Mouse (Mus musculus) layer of hippocampus, postnatal 10 days (tissue): ENCODE measurements at regions not wholly inside any gene's neighbourhood (a gene's known extent, or its start where the extent isn't known, plus 50 kb on each side); places are given as distances from the start of the nearest gene placed in this dataset.

Source experiments
- DNase-seq, 2 experiments: peaks; one replicate each; pipeline ENCODE4 v3.0.0; 2021; ENCODE audit warnings: low spot score in 2 of 2

DNA sequence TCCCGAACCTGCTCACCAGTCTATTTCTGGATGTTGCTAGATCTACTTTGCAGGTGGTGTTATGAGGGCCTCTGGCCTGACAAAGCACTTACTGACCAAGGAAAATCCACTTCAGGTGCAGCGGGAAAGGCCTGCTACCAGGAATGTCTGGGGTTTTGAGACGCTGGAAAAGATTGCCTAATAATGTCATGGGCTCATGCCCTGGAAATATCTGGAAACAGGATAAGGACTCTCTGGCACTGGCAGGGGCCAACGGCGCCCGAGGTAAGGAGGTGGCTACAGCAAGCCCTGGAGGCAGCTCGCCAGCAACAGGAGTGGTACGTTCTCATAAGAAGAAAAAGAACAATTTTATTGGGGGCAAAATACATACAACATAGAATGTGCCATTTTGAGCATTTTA lies 94.7 kb downstream of the Zfp36l1 start:
- no peak for DNase-seq

DNA sequence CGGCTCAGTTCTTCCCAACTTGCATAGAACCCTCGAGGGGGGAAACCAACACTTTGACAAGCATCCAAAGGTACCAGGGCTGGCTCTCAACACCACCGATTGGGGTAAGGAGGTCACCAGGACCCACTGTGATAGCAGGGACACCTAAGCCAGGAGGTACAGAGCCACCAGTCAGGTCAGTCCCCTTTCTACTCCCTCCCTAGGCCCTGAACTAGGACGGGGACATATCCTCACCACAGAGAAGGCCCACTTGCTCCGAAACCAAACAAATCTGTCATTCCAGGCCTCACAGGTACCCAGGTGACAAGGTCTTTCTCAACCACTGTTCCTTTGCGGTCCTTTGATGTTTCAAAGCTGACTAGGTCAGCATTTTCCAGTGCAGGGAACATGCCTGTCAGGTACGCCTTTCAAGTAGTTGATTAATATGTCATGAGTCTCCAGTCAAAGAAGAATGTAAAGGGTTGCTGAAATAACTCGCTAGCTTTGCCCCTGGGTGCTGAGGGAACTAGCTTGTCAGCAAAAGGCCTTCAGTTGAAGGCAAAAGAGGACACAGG lies 95.4 kb downstream of the Zfp36l1 start:
- DNase-seq = no peak

DNA sequence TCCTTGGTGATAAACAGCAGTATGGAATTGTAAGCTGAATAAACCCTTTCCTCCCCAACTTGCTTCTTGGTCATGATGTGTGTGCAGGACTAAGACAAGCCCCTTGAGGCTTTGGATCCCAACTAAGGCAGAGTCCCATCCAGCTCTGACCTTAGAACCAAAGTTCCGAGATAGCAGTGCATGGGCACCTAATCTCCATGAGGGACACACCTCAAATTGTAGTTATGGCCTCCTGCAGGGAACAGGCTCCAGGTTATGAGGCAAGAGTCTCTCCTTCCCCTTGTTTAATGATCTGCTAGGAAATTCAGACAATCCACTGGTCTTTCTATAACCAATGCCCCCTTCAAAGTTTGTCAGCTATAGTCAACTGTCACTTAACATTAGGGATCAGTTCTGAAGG lies 96.9 kb downstream of the Zfp36l1 start:
- DNase-seq = no peak

DNA sequence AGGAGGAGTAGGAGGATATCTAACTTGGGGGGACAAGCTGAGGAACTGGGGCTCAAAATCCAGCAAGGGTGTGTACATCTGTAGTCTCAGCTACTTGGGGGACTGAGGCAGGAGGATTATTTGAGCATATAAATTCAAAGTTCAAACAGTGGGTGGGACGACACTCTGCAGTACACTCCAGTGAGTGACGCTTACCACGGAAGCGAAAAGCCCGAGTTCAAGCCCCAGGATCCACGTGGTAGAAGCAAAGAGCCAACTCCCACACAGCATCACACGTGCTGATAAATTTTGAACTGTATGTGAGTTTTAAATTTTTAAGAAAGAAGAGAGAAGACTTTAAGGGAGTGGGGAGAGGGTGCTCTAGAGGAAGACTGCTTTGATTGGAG lies 98.2 kb downstream of the Zfp36l1 start:
- DNase-seq = no peak

DNA sequence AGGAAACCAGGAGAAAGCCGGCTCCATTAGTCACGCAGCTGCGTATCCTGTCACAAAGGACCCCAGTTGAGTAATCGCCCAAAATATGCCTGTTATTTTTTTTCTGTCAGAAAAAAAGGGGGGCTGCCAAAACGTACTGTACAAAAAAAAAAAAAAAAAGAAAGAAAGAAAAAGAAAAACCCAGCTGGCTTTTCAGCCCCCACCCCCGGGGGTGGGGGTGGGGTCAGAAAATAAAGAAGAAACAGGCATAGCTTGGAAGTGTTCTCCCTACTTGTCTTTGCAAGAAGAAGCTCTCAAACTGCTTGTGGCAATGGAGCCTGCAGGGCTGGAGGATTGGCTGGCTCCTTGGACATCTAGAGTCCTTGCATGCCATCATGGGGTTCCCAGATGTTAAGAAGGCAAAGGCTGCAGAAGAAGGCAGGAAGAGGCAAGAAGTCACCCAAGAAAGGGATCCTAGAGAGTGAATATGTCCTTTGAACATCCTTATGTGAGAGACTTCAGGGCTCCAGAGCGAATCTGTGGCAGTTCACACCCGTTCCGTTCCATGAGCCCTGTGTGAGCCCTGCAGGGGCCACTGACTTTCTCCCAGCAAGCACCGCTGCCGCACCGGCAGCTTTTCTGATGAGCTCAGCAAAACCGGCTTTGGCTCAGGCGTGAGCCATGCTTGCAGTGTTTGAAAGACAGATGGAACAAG lies 98.8 kb downstream of the Zfp36l1 start:
- peak; percentile 48 to 53 for DNase-seq

DNA sequence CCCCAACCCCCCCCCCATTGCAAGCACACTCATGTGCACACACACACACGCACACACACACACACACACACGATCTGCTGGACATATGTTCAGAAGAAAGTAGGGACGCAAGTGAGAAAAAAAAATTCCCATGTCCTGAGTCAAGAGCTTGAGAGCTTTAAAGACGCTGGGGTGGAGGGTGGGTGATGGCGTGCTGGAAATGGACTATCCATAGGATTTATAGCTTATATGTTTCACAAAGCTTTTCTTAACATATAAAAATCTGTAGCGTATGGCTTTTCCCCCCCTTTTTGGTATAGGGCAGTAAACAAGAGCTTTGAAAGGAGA lies 99.3 kb downstream of the Zfp36l1 start:
- no peak for DNase-seq

DNA sequence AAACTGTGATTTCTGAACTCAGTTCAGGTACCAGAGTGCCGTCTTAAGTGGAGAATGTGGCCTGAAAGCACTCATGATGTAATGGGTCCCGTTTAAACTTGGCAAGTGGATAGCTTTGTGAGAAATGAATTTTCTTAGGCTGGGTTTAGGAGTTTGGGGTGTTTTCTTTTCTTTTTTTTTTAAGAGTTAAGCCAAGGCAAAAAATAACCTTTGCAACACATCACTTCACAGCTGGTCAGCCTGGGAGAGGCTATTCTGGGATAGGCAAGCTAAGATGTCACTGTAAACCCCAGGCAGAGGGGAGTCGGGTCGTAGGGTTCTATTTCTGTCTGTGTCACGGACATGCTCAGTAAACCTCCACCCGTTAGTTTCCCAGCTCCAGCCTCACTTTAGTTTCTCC lies 100.9 kb downstream of the Zfp36l1 start:
- DNase-seq = no peak

DNA sequence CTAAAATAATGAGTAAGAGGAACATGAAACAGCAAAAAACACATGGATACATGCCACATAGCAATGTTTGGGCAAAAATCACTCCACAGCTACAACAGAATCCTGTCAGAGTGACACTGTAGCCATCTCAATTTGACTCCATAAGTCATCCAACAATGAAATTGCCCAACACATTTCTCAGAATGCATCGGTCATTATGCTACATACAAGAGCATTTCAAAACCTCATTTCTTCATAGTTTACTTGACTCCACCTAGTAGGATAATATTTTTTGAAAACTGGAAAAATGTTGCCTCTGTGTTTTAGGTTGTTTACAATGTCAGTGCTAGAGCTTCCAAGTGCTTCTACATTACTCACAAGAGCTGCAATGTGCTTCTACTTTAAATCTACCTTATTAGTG lies 101.9 kb downstream of the Zfp36l1 start:
- no peak for DNase-seq

DNA sequence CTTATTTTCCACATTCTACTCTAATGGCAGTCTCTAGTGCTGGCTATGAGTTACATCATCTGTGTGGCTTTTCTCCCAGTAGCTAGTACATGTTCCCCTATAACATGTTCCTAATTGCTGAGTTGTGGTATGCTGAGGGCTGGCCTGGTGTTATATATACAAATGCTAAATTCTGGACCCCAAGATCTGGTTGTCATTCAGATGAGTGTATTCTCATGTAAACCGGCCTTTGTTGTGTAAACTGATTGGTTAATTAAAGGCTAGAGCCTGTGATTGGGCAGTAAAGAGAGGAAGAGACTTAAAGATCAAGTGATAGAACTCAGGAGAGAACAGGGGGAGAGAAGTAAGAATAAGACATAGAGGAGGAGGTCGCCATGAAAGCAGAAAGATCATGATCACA lies 102.6 kb downstream of the Zfp36l1 start:
- DNase-seq = no peak

DNA sequence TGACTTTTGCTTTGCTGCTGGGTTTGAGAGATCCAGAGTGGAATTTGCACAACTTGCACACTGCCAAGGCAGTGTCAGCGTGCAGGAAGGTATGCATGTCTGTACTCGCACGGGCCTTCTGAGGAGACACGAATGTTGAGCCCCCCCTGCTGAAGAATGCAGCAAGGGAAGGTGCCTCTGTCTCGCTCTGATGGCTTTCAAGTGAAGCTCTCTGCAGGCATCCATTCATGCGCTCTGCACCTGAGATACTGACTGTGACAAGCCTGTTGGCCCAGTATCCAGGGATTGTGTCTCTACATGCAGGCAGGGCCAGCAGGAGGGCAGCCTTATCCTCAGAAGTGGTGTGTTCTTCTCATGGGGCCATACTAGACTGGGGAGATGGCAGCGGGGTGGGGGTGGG lies 105.0 kb downstream of the Zfp36l1 start:
- DNase-seq = no peak

DNA sequence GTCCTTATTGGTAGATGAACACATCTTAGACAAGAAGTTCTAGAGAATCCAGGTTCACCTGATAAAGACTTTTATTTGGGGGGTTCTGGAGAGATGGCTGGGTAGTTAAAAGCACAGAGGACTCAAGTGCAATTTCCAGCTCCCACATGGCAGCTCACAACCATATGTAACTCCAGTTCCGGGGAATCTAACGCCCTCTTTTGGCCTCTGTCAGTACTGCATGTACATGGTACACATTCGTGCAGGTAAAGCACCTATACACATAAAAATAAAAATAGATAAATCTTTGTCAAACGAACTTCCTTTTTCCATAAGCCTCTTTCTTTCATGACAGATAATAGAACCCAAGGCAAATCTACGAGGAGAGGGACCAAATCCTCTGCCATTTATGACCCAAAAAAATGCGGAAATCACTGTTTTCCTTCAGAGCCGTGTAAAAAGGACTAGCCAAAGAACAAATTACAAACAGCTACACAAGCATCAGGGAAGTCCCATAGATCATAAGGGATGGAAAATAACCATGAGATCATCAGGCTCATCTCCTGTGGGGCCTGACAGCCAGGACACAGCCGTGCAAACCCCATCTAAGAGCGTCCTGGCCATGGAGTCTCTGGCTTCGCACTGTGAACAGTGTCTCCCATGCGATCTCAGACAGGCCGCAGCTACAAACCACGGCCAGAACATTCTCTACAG lies 107.4 kb downstream of the Zfp36l1 start:
- no peak for DNase-seq

DNA sequence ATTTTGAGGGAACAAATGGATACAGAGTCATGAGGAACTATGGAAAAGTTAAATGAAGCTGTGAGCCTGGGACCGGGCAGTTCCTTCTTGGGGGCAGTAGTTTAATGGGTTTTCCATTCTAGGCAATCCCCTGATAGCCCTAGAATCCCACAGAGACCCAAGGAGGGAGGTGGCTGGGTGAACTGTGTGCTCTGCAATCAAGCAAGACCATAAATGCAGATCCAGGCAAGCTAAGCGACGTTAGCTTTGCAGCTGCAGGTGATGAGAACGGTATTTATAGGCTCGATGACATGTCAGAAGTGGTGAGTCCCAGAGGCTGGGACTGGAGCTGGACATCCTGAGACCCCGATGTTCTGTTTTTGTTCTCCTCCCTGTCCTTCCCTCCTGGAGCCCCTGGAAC lies 108.2 kb downstream of the Zfp36l1 start:
- no peak for DNase-seq

DNA sequence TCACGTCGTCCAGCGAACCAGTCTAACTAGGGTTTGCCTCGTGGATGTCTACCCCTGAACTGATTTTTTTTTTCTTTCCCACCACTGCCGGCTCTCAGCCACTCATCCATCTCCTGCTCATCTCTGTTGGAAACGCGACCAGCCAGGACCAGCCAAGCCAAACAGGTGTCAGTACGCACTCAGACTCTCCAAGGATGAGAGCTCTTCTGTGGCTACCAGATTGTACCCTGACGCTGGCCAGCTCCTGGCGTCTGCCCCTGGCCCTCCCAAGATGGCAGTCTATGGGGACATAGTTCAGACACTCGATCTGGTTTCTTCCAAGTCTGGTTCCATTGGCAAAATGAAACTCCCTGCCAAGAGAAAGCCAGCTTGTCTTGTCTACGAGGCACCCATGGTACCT lies 109.3 kb downstream of the Zfp36l1 start:
- DNase-seq = no peak

DNA sequence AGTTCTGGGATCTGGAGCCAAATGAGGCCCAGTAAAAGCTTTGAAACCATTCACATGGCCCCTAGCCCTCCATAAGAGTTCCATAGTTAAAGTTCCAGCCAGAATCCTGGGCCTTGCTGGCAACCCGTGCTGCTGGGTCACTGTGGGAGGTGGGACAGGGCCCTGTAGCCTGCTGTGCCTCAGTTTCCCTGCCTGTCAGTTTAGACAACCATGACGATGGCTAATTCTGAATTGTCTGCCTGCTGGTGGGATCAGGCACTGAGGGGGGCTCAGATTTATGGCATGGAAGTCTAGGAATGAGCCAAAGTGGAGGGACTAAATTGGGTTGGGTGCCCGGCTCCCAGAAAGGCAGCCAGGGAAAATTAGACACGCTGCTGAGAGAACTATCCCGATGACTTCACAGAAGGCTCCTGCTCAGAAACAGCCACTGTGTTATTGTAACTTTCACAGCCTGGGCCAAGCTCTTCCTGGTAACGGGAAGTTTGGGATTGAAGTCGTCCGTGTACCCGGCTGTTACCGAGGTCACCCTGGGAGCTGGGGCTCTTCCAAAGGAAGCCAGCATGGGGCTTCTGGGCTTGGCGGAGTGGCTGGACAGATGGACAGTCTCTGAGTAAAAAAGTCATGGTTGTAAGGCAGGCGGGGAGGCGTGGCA lies 110.2 kb downstream of the Zfp36l1 start:
- no peak for DNase-seq

DNA sequence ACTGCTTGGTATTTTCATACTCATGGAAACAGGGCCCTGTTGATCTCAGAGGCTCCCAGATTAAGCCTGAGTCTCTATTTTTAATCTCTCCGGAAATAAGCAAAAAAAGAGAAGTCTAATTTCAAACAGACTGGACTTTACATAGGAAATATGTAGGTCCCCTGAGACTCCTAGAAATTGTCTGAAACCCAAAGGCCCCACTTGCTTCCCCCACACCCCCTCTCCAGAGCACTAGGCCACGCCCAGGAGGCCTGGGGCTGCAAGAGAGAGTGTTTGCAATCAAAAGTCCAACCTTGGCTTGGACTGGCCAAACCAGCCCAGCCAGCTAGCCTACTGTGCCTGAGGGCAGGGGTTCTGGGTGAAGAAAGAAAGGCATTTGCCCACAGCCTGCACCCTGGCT lies 111.0 kb downstream of the Zfp36l1 start:
- DNase-seq = no peak

DNA sequence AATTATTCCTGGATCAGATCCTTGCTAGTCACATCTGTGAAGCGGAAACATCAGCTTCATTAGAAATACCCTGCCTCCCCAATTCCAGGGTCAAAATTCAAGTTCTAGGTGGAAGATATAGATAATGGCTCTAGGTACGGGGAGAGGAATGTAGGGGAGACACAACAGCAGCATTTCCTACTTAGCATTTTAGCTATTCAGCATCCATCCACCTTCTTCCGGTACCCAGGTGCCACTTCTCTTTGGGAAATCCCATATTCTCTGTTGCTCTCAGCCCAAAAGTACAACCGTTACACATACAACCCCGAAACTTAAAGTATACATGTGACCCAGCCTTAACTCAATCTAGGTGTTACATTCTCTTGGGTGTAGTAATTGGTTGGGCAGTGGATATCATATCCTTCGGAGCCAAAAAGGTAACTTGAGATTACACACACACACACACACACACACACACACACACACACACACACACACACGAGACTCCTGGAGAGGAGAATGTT lies 112.9 kb downstream of the Zfp36l1 start:
- DNase-seq = no peak

DNA sequence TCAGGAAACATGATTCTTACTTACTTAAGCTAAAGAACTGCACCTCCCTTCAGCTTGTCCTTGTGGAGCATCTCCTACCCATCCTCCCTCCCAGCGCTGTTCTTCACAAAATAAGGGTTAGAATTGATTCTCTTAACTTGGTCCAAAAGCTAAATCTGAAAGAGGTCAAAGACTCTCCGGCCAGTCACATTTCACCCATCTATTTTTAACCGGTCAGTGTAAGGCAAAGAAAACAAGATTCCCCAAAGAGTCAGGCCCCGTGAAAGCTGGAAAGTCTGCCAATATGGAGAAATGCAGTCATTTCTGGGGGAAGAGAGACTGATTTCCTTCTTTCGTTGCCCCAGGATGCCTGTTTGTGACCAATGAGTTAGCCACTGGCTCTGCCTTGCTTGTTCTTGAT lies 114.0 kb downstream of the Zfp36l1 start:
- no peak for DNase-seq

DNA sequence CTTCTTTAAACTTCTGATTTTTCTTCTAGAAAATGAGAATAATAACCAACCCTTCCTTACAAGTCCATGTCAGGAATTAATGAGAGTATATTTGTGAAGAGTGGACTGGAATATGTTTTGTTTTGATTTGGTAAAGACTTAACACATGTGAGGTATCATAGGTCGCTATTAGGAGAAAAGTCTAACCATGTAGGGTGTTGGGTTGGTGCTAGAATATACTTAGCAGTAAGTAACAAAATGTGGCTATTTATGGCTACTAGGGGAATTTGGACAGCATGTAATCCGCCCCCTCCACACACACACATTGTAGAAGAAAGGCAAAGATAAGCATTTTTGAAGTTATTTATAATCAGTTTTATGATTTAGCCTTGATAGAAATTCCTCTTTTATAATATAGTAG lies 114.5 kb downstream of the Zfp36l1 start:
- no peak for DNase-seq

DNA sequence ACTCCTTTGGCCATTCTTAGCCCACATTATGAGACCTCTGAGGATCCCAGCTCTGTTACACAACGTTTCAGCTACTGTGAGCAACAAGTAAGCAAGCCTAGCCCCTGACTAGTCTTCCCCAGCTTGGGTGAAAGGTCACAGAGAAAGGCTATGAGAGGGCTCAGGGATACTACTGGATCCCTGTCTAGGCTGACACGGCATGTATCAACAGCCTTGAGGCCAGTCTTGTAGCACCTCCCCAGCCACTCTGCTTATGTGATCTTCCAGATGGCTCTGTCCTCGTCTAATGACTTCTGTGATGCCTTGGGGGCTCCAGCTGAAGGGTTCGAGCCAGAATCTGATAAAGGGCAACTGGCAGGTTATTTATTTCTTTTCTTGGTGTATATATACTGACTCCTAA lies 115.6 kb downstream of the Zfp36l1 start:
- no peak for DNase-seq

DNA sequence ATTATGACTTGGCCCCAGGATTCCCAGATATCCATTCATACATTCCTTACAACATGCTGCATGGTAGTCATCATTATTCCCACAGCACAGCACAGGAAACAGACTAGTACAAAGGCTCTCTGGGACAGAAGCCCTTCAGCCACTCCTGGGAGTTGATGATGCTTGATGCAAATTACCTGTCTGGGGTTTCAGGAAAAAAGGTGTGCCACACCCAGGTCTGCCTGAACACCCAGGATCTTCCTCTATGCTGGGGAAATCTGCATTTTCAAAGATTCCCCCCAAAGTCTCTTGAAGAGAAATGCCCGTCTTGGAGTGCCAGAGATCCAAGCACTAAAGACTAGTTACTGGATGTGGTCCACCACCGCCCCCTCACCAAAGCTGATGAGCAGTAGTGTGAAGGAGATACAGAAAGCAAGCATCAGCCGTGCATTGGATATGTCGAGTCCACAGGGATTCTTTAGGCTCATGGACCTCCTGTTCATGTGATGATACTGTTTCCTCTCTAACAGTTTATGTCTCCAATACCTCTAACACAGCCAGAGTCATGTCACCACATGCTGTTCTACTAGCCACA lies 117.2 kb downstream of the Zfp36l1 start:
- no peak for DNase-seq

DNA sequence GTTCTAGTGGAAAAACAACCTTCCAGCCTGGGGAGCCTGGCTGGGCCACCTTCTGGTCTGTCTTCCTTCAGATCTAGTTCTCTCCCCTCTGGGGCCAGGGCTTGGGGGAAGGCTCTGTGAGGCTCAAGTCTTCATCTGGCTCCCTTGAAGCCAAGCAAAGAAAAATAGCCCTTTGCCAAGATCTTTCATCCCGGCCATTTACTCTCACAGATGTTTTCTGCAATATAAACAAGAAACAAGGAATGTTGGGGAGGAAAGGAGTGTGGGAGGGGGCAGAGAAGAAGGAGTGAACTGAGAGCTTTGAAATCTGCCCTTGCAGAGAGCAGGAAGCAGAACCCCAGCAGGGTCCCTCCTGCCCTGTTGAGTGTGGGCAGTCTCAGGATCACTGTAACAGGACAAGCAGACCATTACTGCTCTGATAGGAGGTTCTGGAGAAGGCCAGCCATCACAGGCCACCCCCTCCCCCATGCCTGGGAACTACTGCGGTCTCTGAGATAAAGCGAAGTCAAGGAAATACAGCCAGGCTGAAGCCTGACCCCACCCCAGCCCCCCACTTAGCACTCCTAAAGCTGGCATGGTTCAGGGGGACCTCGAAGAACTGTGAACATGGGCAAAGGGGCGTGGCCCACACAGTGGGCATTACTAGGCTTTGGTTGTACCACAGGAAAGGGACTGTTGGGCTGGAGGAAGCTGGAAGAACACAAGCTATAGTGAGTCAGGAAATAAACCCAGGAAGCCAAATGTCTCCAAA lies 118.8 kb downstream of the Zfp36l1 start:
- DNase-seq = no peak
